Mouse (Mus musculus) frontal cortex, postnatal 25 days (tissue): ENCODE measurements at regions not wholly inside any gene's neighbourhood (a gene's known extent, or its start where the extent isn't known, plus 50 kb on each side); places are given as distances from the start of the nearest gene placed in this dataset.
"Not testable (repeated sequence)": the region's sequence is repeated elsewhere in the genome, so short reads cannot be mapped to it uniquely, and the experiment has no call there.

Source experiments
- DNase-seq, 2 experiments: peaks; one replicate each; pipeline ENCODE4 v3.0.0; 2022; ENCODE audit warnings: low spot score in 2 of 2

DNA sequence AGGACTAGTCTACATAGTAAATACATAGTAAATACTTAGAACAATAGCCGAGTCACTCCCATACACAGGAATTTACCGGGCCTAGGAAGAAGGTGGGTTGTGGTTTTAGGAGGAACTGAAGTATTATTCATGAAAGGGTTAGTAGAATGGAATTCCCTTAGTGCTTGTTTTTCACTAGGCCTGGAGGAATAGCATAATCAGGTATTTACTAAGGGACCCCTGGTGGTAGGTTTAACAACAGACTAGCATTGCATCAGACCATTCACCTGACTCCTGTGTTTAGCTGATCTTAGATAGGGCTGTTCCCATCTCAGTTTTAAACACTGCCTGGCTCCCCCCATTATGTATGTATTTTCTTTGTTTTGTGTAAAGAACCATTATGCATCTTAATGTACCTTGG lies 339.0 kb downstream of the Dync2h1 start:
- not testable (repeated sequence) for DNase-seq

DNA sequence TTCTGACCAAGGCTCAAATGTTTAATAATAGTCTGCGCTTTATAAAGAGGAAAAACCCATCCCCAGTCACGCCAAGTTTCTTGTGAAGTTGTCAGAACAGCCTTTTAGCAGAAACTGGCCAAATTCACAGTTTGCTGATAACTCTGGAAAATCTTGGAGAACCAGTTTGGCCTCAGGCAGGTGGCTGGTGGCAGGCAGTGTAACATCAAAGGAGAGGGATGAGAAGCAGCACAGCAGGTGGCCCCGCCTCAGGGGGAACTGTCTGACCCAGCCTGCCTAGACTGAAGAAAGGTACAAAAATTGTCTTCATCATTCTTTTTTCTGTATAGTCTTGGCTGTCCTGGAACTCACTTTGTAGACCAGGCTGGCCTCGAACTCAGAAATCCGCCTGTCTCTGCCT lies 349.3 kb downstream of the Dync2h1 start:
- DNase-seq = not testable (repeated sequence)

- DNase-seq = no peak
Observed at GRCm38 (mm10) chr9:6834470-6834869, 349.8 kb downstream of the Dync2h1 start.

- DNase-seq = no peak
Observed at GRCm38 (mm10) chr9:6832862-6833261, 351.4 kb downstream of the Dync2h1 start.

GRCm38 (mm10) chr9:6831642-6832041 lies 352.6 kb downstream of the Dync2h1 start:
- DNase-seq = not testable (repeated sequence)

- DNase-seq = no peak
Observed at GRCm38 (mm10) chr9:6826581-6826980, 357.7 kb downstream of the Dync2h1 start.

DNA sequence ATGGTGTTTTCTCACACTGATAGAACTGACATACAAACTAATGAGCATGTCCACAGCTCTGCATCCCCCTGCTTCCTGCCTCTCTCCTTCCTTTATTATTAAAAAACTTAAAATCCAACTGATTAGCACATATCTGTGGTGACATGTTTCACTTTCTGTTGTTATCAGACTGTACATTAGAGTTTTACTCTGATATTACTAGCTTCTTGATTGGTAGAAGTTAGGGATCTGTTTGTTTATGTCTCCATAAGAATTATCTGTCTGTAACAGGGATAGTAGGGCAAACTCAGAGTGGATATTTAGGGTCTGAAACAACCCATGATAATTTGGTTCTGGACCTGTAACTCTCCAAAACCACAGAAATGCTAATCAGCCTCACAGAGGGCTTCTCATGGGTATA lies 358.6 kb downstream of the Dync2h1 start:
- DNase-seq = no peak

GRCm38 (mm10) chr9:6823946-6824345 lies 360.3 kb downstream of the Dync2h1 start:
- DNase-seq = not testable (repeated sequence)

DNA sequence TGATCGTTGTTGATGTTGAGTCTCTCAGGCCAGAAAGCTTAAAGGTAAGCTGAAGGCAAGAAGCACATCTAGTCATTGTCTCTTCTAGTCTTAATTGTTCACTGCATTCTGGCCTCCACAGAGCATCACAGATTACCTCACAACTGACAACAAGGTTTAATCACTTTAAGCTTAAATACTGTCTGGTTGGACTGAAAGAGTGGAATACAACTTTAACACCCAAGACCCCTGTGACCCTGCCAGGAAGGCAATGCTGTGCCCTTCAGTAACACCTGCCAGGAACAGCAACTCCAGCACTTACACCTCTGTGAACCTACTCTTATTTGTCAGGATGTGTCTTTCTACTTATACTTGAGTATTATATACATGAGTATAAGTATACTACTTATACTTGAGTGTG lies 360.7 kb downstream of the Dync2h1 start:
- no peak for DNase-seq

GRCm38 (mm10) chr9:6776671-6777070 lies 407.6 kb downstream of the Dync2h1 start:
- no peak for DNase-seq

DNA sequence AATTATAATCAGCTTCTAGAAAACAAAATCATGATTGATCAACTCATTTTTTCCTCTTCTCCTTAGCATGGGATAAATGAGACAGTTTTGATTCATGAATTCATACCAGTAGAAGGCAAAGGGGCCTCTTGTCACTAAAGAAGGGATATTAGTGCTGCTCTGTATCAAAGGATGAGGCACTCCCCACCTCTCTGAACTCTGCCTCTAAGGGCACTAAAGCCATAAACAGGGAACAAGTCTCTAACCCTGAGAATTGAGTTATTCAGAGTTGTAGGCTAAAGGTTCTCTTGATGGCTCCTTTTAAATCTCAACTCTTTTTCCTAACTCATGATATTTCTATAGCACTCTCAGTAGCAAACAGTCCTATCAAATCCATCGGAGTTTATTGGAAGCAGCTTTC lies 442.8 kb downstream of the Dync2h1 start:
- DNase-seq = no peak

DNA sequence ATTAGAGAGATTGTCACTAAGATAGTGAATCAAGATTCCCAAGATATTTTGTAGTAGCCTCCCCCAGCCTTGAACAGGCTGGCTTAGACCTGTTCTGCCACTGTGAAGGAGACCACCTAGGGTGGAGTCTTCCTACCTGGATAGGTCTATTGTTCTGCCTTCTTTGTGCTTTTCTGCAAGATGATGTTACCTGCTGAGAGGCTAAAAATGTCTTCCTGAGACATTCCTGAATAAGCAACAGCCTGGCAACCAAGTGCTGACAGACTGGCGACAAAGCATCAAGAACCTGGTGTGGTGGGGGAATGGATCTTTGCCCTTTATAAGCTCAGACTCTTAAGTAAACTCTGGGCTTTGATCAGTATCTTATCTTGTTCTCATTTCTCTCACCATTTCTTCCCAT lies 447.8 kb downstream of the Dync2h1 start:
- no peak for DNase-seq

DNA sequence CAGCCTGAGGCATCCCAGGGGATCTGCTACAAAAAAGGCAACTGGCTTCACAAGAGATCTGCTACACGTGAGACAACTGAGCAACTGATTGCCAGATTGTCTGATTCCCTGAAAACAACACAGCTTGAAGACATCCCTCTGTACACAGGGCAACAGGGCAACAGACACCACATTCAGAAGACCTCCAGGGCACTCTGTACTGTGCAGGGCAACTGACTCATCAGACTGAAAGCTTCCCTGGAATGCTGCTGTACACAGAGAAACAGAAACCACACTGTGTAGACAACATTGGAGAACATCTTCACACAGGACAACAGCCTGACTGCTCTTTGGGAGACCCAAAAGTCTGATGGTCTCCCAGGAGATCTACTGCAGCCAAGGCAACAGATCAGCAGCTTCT lies 456.8 kb upstream of the Ddi1 start:
- DNase-seq = no peak

DNA sequence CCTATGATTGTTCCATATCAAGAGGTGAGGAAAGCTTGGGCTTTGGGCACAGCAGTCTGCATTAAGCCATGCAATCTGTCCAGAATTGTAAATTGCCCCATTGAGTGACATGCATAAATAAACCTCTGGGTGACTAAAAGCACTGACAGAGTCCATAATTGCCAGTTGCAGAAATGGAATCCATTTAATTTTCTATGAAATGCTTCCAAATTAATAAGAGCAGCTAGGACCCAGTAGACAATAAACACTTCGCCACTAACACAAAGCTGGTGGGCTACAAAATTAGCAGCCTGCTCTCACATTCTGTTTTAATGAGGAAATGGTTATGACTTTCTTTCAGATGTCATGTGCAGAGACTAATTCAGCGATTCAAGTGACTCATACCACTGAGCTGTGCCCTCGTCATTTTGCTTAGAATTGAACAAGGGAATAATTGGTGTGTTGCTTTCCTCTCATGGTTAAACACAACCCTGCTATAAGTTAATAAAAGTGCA lies 407.6 kb upstream of the Ddi1 start:
- no peak for DNase-seq

- DNase-seq = peak; percentile 49 to 59
Observed at GRCm38 (mm10) chr9:6668001-6668969, 398.6 kb upstream of the Ddi1 start.

- no peak for DNase-seq
Observed at GRCm38 (mm10) chr9:6665679-6666078, 396.0 kb upstream of the Ddi1 start.

DNA sequence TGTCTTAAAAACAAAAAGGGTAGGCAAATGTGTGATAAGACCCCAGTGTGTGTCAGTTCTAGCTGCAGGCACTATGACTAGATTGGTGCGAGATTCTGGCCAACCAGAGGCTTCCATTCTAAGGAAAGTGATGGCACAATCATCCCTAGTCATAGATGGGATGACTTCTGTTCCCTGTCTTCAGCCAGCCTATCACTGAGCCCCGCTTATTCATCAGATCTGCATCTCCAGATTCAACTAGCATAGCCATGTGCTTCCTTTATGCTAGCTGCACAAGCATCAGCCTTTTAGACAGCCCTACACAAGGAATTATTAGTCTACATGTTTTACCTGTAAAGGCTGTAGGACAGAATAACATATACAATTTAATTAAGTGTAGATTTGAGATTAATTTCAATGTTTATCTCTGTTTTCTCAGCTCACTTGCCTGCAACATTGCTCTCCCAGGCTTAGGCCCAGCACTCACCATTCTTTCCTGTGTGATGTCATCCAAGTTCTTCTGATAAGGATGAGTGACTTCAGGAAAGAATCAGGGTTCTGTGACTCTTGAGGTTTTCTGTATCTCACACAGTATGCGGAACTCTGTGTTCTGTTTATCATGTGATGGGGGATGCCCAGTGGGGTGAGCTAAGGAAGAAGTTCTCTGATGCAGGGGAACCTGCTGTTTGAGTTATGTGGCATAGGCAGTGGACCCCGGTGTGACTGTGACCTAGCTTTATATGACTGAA lies 382.8 kb upstream of the Ddi1 start:
- no peak for DNase-seq

DNA sequence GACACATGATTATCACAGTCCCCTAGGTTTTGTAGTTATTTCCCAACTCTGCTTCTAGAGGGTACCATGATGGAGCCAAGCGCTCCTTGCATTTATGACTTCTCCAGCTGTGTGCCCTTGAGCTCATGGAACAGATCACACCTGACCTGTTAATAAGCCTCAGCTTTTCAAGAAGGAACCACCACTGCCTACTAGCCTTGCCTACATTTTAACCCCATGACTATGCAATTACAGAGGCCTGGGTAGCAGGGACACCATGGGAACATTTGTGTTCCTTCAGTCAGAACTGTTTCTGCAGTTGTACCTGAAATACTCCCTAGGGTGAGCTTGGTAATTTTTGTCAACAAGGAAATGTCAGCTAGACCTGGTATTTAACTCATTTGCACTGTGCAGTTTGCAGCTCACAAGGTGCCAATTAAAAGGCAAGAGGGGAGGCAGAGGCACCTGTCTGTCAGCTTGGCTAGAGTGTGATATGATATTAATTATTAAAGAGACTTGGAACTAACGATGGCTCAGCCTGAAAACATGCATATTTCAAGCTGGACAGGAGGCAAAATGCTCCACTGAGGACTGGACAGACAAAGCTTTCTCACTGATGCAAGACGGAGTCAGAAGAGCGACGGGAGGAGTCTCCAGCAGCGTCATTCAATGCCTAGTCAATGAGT lies 382.1 kb upstream of the Ddi1 start:
- DNase-seq = no peak

DNA sequence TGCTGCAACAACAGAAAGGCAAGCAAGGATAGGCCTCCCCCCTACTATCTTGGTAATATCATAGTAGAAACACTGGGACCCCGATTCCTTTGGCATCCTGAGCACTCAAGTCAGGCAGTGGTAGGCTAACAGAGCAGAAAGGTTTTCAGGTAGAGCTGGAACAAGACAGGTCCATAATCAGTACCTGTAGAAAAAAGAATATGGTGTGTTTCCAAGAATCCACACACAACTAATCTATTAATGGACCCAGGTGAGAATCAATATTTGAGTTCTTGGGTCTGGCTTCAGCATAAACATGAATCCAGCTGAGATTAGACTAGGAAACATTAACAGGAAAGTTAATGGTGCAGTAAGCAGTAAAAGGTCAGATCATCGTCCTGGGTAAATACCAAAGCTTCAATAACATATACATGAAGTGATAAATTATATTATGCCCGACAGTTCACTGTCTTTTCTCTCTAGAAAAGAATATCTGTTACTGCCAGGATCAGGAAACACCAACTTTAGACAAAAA lies 376.2 kb upstream of the Ddi1 start:
- no peak for DNase-seq

DNA sequence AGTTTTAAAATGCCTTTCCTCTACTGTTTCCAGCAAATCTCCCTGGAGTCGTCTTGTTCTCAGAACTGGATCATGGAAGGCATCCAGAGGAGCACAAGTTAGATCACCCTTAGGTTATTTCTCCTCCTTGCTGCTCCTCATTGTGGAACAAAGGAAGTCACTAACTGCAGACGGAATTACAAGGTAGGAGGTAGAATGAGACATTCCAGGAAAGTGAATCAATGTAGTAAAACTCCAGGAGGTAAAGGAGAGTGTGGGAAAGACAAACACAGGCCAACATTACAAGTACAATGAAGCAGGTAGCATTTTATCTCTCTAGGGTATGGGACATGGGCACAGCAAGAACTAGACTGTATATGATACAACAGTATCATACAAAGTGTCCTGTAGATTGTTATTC lies 375.7 kb upstream of the Ddi1 start:
- no peak for DNase-seq

GRCm38 (mm10) chr9:6617155-6617554 lies 347.5 kb upstream of the Ddi1 start:
- DNase-seq = no peak

DNA sequence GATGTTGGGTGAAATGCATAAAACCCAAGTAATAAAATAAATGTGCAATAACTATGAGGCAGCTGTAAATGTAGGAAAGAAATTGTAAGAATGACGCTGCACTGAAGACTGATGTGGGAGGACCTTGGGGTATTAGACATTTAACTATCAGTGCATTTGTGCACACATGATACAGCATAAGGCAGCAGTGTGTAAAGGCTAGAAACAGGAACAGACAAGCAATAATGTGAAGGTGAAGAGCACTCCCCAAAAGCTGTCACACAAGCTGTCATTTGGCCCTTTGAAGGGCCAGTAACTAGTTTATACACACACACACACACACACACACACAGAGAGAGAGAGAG lies 339.6 kb upstream of the Ddi1 start:
- DNase-seq = no peak
